Mouse (Mus musculus) cortical plate, adult 2 months (tissue): ENCODE data around the gene Cap2.

Experiments
- CTCF ChIP-seq: fragments of 200-500 bp; IDR thresholded peaks from 2 replicates; pipeline ENCODE4 v1.5.1; 2011; ENCODE audit warnings: mild to moderate bottlenecking, control low read depth, low read length; ENCODE audit not compliant: insufficient read depth; ENCODE audit errors: extremely low read depth
- POLR2A ChIP-seq: fragments of 200-500 bp; IDR thresholded peaks from 2 replicates; pipeline ENCODE4 v1.6.1; 2011; ENCODE audit warnings: mild to moderate bottlenecking, low read length, control low read depth; ENCODE audit not compliant: insufficient read depth; ENCODE audit errors: extremely low read depth

DNA sequence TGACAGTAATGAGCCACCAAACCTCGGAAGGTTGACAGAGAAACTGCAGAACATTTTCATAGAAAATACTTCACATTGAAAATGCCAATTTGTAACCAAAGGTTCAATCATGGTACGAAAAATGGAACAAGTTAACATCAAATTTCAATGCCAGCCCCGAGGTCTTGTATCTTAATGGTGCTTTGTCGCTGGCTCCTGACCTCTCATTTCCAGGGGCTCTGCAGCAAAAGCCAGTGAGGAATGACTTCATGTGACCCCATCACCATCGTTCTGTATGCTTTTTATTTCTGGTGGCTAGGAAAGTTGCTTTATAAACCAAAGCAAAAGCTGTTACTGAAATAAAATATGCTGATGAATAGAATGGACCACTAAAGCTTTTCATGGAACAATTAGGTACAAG is 99.0 kb downstream of the Cap2 start:
- TF ChIP-seq POLR2A (no peak), CTCF (no peak)
